Mouse (Mus musculus) thymus, postnatal 4 days (tissue): ENCODE results near the gene Esx1.

Experiments used
- DNase-seq: peaks from one replicate; pipeline ENCODE4 v3.0.0; 2021

Esx1 gene

GRCm38 (mm10) chrX:137121718-137122117 is at the start of gene Esx1:
Esx1 (minus strand) TSS chrX:137122083.
- DNase-seq: no peak

GRCm38 (mm10) chrX:137170021-137170420 is 48.1 kb upstream of the Esx1 start:
- DNase-seq: peak; percentile 33

- DNase-seq: no peak
Observed at GRCm38 (mm10) chrX:137167658-137168057, 45.8 kb upstream of the Esx1 start.

- DNase-seq: no peak
Observed at GRCm38 (mm10) chrX:137165621-137166020, 43.7 kb upstream of the Esx1 start.

- DNase-seq: no peak
Observed at GRCm38 (mm10) chrX:137162700-137163099, 40.8 kb upstream of the Esx1 start.

GRCm38 (mm10) chrX:137160971-137161370 is 39.1 kb upstream of the Esx1 start:
- no peak for DNase-seq

GRCm38 (mm10) chrX:137149050-137149449 is 27.2 kb upstream of the Esx1 start:
- DNase-seq: no peak

GRCm38 (mm10) chrX:137144674-137145073 is 22.8 kb upstream of the Esx1 start:
- DNase-seq: no peak

GRCm38 (mm10) chrX:137143726-137144125 is 21.8 kb upstream of the Esx1 start:
- no peak for DNase-seq

GRCm38 (mm10) chrX:137142546-137142945 is 20.7 kb upstream of the Esx1 start:
- DNase-seq: peak; percentile 60

GRCm38 (mm10) chrX:137141669-137142068 is 19.8 kb upstream of the Esx1 start:
- peak; percentile 52 for DNase-seq

GRCm38 (mm10) chrX:137127542-137127941 is 5.7 kb upstream of the Esx1 start:
- no peak for DNase-seq

GRCm38 (mm10) chrX:137119675-137120423 is 2.0 kb downstream of the Esx1 start:
- DNase-seq: no peak

- DNase-seq: peak; percentile 88
Observed at GRCm38 (mm10) chrX:137118097-137118746, 3.7 kb downstream of the Esx1 start.

GRCm38 (mm10) chrX:137106498-137106897 is 15.4 kb downstream of the Esx1 start:
- no peak for DNase-seq

GRCm38 (mm10) chrX:137104531-137104930 is 17.4 kb downstream of the Esx1 start:
- no peak for DNase-seq
